Mouse (Mus musculus): ENCODE data around the gene Tshr. TPM values are rescaled to one million over a fixed set of nuclear protein-coding genes. Genes with fewer than 3 reads are reported as not detected.
A peak's percentile ranks its signal among the peaks of the same experiment; 100 is the strongest.
"Not testable (repeated sequence)": the region's sequence is repeated elsewhere in the genome, so short reads cannot be mapped to it uniquely, and the experiment has no call there.

Gene Tshr
- total RNA-seq, 2 experiments from 2014 or later = 0.27 to 0.30 TPM

GRCm38 (mm10) chr12:91582362-91583002 lies 198.1 kb downstream of the Tshr start:
- intact Hi-C loops (cut with DNase I) = no loop called here
- no peak for DNase-seq (ENCODE audit: low spot score in 2 of 2)

- DNase-seq (ENCODE audit: low spot score in 2 of 2) = no peak
- intact Hi-C loops (cut with DNase I) = no loop called here
These were observed 199.0 kb downstream of the Tshr start for GRCm38 (mm10) chr12:91583409-91583808.

- intact Hi-C loops (cut with DNase I) = no loop called here
- no peak for DNase-seq (ENCODE audit: low spot score in 2 of 2)
These were observed 200.8 kb downstream of the Tshr start for GRCm38 (mm10) chr12:91585206-91585605.

- DNase-seq (ENCODE audit: low spot score in 2 of 2); intact Hi-C loops (cut with DNase I): not testable (repeated sequence)
These were observed 201.5 kb downstream of the Tshr start for GRCm38 (mm10) chr12:91585815-91586214.

- DNase-seq (ENCODE audit: low spot score in 2 of 2) = no peak
- intact Hi-C loops (cut with DNase I) = no loop called here
These were observed 202.7 kb downstream of the Tshr start for GRCm38 (mm10) chr12:91587077-91587476.

- intact Hi-C loops (cut with DNase I) = no loop called here
- no peak for DNase-seq (ENCODE audit: low spot score in 2 of 2)
These were observed 203.2 kb downstream of the Tshr start for GRCm38 (mm10) chr12:91587491-91588033.

- DNase-seq (ENCODE audit: low spot score in 2 of 2) = peak; percentile 90
- intact Hi-C loops (cut with DNase I) = no loop called here
These were observed 203.9 kb downstream of the Tshr start for GRCm38 (mm10) chr12:91588176-91588669.

- peak; percentile 52 to 57 for DNase-seq (ENCODE audit: low spot score in 2 of 2)
- intact Hi-C loops (cut with DNase I) = no loop called here
These were observed 204.5 kb downstream of the Tshr start for GRCm38 (mm10) chr12:91588670-91589541.

GRCm38 (mm10) chr12:91589542-91589846 lies 205.1 kb downstream of the Tshr start:
- intact Hi-C loops (cut with DNase I) = no loop called here

GRCm38 (mm10) chr12:91589847-91590690 lies 205.7 kb downstream of the Tshr start, which contains the start of gene Gtf2a1:
Gene Gtf2a1 (minus strand): TSS chr12:91590487.
- DNase-seq (ENCODE audit: low spot score in 2 of 2) = peak; percentile 93 to 94
- intact Hi-C loops (cut with DNase I) = no loop called here

More at GRCm38 (mm10) chr12:91589542-91589846, 205.1 kb downstream of the Tshr start:
- no peak for DNase-seq (ENCODE audit: low spot score in 2 of 2)

GRCm38 (mm10) chr12:91590716-91591115 lies 206.4 kb downstream of the Tshr start:
- no peak for DNase-seq (ENCODE audit: low spot score in 2 of 2)
- intact Hi-C loops (cut with DNase I) = no loop called here

GRCm38 (mm10) chr12:91591191-91591590 lies 206.8 kb downstream of the Tshr start:
- intact Hi-C loops (cut with DNase I) = no loop called here
- DNase-seq (ENCODE audit: low spot score in 2 of 2) = no peak

GRCm38 (mm10) chr12:91592128-91592527 lies 207.8 kb downstream of the Tshr start:
- DNase-seq (ENCODE audit: low spot score in 2 of 2) = no peak
- intact Hi-C loops (cut with DNase I) = no loop called here

Other genes starting within 250 kb of the Tshr start
- 1 to 10 TPM; 9.9 TPM for gene Cep128, start 154 bp upstream of the Tshr start, total RNA-seq (2021)
- gene Gtf2a1, start 205.9 kb downstream of the Tshr start, total RNA-seq (2021) = 10 to 100 TPM; 46.1 to 48.6 TPM